Mouse (Mus musculus) bone marrow macrophage, adult 2 months (primary cell): ENCODE data around the gene Hist1h2bh. TPM values are rescaled to one million over a fixed set of nuclear protein-coding genes. Genes with fewer than 3 reads are reported as not detected.
"Not testable (repeated sequence)": the region's sequence is repeated elsewhere in the genome, so short reads cannot be mapped to it uniquely, and the experiment has no call there.

Source experiments
- H3K27ac ChIP-seq: 2 replicates; pipeline ENCODE4 v1.5.1; 2012; ENCODE audit warnings: low read depth, low read length; ENCODE audit not compliant: insufficient read depth
- H3K4me1 ChIP-seq: 2 replicates; pipeline ENCODE4 v1.6.1; 2012; ENCODE audit warnings: low read length; ENCODE audit not compliant: control insufficient read depth, insufficient read depth
- H3K4me3 ChIP-seq: 2 replicates; pipeline ENCODE4 v1.5.1; 2012; ENCODE audit warnings: mild to moderate bottlenecking, low read length, moderate library complexity; ENCODE audit not compliant: insufficient read depth
- CTCF ChIP-seq: IDR thresholded peaks from 2 replicates; pipeline ENCODE4 v1.5.1; 2012; ENCODE audit warnings: low read depth, mild to moderate bottlenecking, low read length, moderate library complexity
- POLR2A ChIP-seq: IDR thresholded peaks from 2 replicates; pipeline ENCODE4 v1.6.1; 2012; ENCODE audit warnings: mild to moderate bottlenecking, low read depth, low read length, borderline replicate concordance
- polyA plus RNA-seq: library from polyadenylated mRNA; stranded (reverse); fragments of >200 nt; gene quantifications from 2 replicates; pipeline ENCODE4 v1.2.4, GENCODE M21; 2012; ENCODE audit not compliant: missing spikeins, insufficient read depth, insufficient read length

Hist1h2bh gene
- polyA plus RNA-seq, 1 experiment: 0.97 TPM

GRCm38 (mm10) chr13:23556906-23557305 lies 13.7 kb upstream of the Hist1h2bh start:
- peak overlapping the region; percentile 50 for H3K27ac ChIP-seq
- no peak for TF ChIP-seq CTCF
- TF ChIP-seq POLR2A: no peak
- H3K4me1 ChIP-seq: peaks cover 13% of the 10 kb centered on the region
- H3K4me3 ChIP-seq: peak overlapping the region; percentile 33; the same call in 1 of the 2 replicates

GRCm38 (mm10) chr13:23555839-23556416 lies 12.7 kb upstream of the Hist1h2bh start:
- no peak for TF ChIP-seq POLR2A
- no peak for TF ChIP-seq CTCF
- peak overlapping the region; percentile 87 for H3K27ac ChIP-seq
- H3K4me1 ChIP-seq: peaks cover 13% of the 10 kb centered on the region
- peak overlapping the region; percentile 62 for H3K4me3 ChIP-seq

GRCm38 (mm10) chr13:23554925-23555838 lies 12.0 kb upstream of the Hist1h2bh start:
- TF ChIP-seq CTCF: no peak
- peak; percentile 89 for TF ChIP-seq POLR2A
- Histone ChIP-seq H3K4me1 (peaks cover 14% of the 10 kb centered on the region), H3K4me3 (peak overlapping the region; percentile 62), H3K27ac (peak overlapping the region; percentile 87)

- Histone ChIP-seq H3K4me3 (peak overlapping the region; percentile 12; the same call in 1 of the 2 replicates), H3K27ac (peak overlapping the region; percentile 87), H3K4me1 (peaks cover 14% of the 10 kb centered on the region)
- TF ChIP-seq CTCF: no peak
- TF ChIP-seq POLR2A: no peak
Measured at GRCm38 (mm10) chr13:23554393-23554792, 11.2 kb upstream of the Hist1h2bh start.

GRCm38 (mm10) chr13:23552962-23553361 lies 9.8 kb upstream of the Hist1h2bh start, which contains the start of gene Hist1h1d:
TSS of gene Hist1h1d (plus strand) at chr13:23553262.
- no peak within 1 kb of the TSS for H3K4me3 ChIP-seq
- H3K27ac ChIP-seq: peak within 1 kb of the TSS; percentile 63
- H3K4me1 ChIP-seq: peaks cover 14% of the 10 kb centered on the region
- TF ChIP-seq CTCF (no peak), POLR2A (no peak)

- H3K27ac ChIP-seq: peak overlapping the region; percentile 63
- no peak for TF ChIP-seq POLR2A
- TF ChIP-seq CTCF: no peak
- peak overlapping the region; percentile 58; the same call in 1 of the 2 replicates for H3K4me3 ChIP-seq
- peaks cover 14% of the 10 kb centered on the region for H3K4me1 ChIP-seq
Measured at GRCm38 (mm10) chr13:23551931-23552914, 9.0 kb upstream of the Hist1h2bh start.

GRCm38 (mm10) chr13:23551146-23551834 lies 8.1 kb upstream of the Hist1h2bh start, which contains the start of gene Hist1h4f:
TSS of gene Hist1h4f (minus strand) at chr13:23551648.
- Histone ChIP-seq H3K4me3 (peak within 1 kb of the TSS; percentile 58), H3K4me1 (peaks cover 11% of the 10 kb centered on the region), H3K27ac (peak within 1 kb of the TSS; percentile 77)
- TF ChIP-seq POLR2A: peak; percentile 87

- no peak for TF ChIP-seq CTCF
- H3K27ac ChIP-seq: peak overlapping the region; percentile 77
- peaks cover 12% of the 10 kb centered on the region for H3K4me1 ChIP-seq
- H3K4me3 ChIP-seq: peak overlapping the region; percentile 58
Measured at GRCm38 (mm10) chr13:23550761-23551145, 7.6 kb upstream of the Hist1h2bh start.

GRCm38 (mm10) chr13:23546694-23547093 lies 3.5 kb upstream of the Hist1h2bh start:
- H3K27ac ChIP-seq: no peak overlapping the region
- peaks cover 6% of the 10 kb centered on the region for H3K4me1 ChIP-seq
- TF ChIP-seq POLR2A (no peak), CTCF (no peak)
- no peak overlapping the region for H3K4me3 ChIP-seq

GRCm38 (mm10) chr13:23544787-23545120 lies 1.6 kb upstream of the Hist1h2bh start:
- H3K4me1 ChIP-seq: not testable (repeated sequence)
- peak overlapping the region; percentile 71 for H3K27ac ChIP-seq

More at GRCm38 (mm10) chr13:23544787-23545120, 1.6 kb upstream of the Hist1h2bh start:
- peak overlapping the region; percentile 63 for H3K4me3 ChIP-seq
